Mouse (Mus musculus): ENCODE results near the gene Utp14b.

Gene Utp14b

GRCm38 (mm10) chr1:78657671-78658440 is at the start of gene Utp14b, which contains the start of gene Acsl3:
Gene Utp14b, plus strand, starts transcription at chr1:78658038.
Gene Acsl3, plus strand, starts transcription at chr1:78657825.
- peak; percentile 91 for DNase-seq (ENCODE audit: low read depth)

- DNase-seq (ENCODE audit: low read depth) = no peak
Observed at GRCm38 (mm10) chr1:78609134-78609907, 48.5 kb upstream of the Utp14b start.

GRCm38 (mm10) chr1:78611039-78611438 is 46.8 kb upstream of the Utp14b start:
- no peak for DNase-seq (ENCODE audit: low read depth)

GRCm38 (mm10) chr1:78612959-78613358 is 44.9 kb upstream of the Utp14b start:
- DNase-seq (ENCODE audit: low read depth) = no peak

GRCm38 (mm10) chr1:78624352-78624751 is 33.5 kb upstream of the Utp14b start:
- no peak for DNase-seq (ENCODE audit: low read depth)

GRCm38 (mm10) chr1:78634486-78634885 is 23.4 kb upstream of the Utp14b start:
- no peak for DNase-seq (ENCODE audit: low read depth)

- DNase-seq (ENCODE audit: low read depth) = no peak
Observed at GRCm38 (mm10) chr1:78640871-78641270, 17.0 kb upstream of the Utp14b start.

GRCm38 (mm10) chr1:78641791-78642190 is 16.0 kb upstream of the Utp14b start:
- no peak for DNase-seq (ENCODE audit: low read depth)

- no peak for DNase-seq (ENCODE audit: low read depth)
Observed at GRCm38 (mm10) chr1:78642197-78642596, 15.6 kb upstream of the Utp14b start.

- no peak for DNase-seq (ENCODE audit: low read depth)
Observed at GRCm38 (mm10) chr1:78647317-78647885, 10.4 kb upstream of the Utp14b start.

GRCm38 (mm10) chr1:78649269-78650061 is 8.4 kb upstream of the Utp14b start:
- no peak for DNase-seq (ENCODE audit: low read depth)

GRCm38 (mm10) chr1:78656472-78656871 is 1.4 kb upstream of the Utp14b start:
- DNase-seq (ENCODE audit: low read depth) = peak; percentile 10

- DNase-seq (ENCODE audit: low read depth) = no peak
Observed at GRCm38 (mm10) chr1:78657021-78657629, 713 bp upstream of the Utp14b start.

- DNase-seq (ENCODE audit: low read depth) = peak; percentile 38
Observed at GRCm38 (mm10) chr1:78658441-78659269, 817 bp downstream of the Utp14b start.

- no peak for DNase-seq (ENCODE audit: low read depth)
Observed at GRCm38 (mm10) chr1:78659270-78659823, 1.5 kb downstream of the Utp14b start.

- no peak for DNase-seq (ENCODE audit: low read depth)
Observed at GRCm38 (mm10) chr1:78664326-78664725, 6.5 kb downstream of the Utp14b start.

GRCm38 (mm10) chr1:78665954-78666499 is 8.2 kb downstream of the Utp14b start:
- no peak for DNase-seq (ENCODE audit: low read depth)

GRCm38 (mm10) chr1:78666585-78666984 is 8.7 kb downstream of the Utp14b start:
- no peak for DNase-seq (ENCODE audit: low read depth)

- DNase-seq (ENCODE audit: low read depth) = peak; percentile 54
Observed at GRCm38 (mm10) chr1:78682291-78682690, 24.5 kb downstream of the Utp14b start.

- DNase-seq (ENCODE audit: low read depth) = peak; percentile 42
Observed at GRCm38 (mm10) chr1:78684128-78684527, 26.3 kb downstream of the Utp14b start.

All from induced T-regulatory cell, adult 2 months (primary cell).